In genomic region chr1:133019312-133019711, GRCm38 (mm10) we compare ENCODE assay signal across 2 mouse cellular contexts.
TF ChIP-seq lines count a peak whose summit lies in the region.

No protein-coding gene starts in this region.

TF ChIP-seq in CH12.LX, 34 proteins besides CTCF, POLR2A, EP300 and RAD21 (continued from another document):
- TF ChIP-seq E2F4 (IDR thresholded peaks at IDR 0.05; ENCODE audit: insufficient replicate concordance, low read depth, low read length) (no peak), MXI1 (IDR thresholded peaks at IDR 0.05; ENCODE audit: low read depth, low read length) (no peak), ETS1 (conservative IDR thresholded peaks at IDR 0.05; ENCODE audit: low read depth, low read length) (peak; percentile 58; the same call in 1 of the 2 replicates), IRF4 (IDR thresholded peaks at IDR 0.05; ENCODE audit: low read depth, low read length) (peak; percentile 67), JUND (conservative IDR thresholded peaks at IDR 0.05; ENCODE audit: low read depth, low read length) (0 out of 2 replicates have a peak, but pooled peaks have one; percentile 41), MAX (IDR thresholded peaks at IDR 0.05; ENCODE audit: low read length) (no peak), TBP (conservative IDR thresholded peaks at IDR 0.05; ENCODE audit: low read depth, low read length) (peak; percentile 82), NELFE (IDR thresholded peaks at IDR 0.05; ENCODE audit: low read depth, low read length) (no peak), JUN (IDR thresholded peaks at IDR 0.05; ENCODE audit: insufficient read depth, low read depth, low read length) (peak; percentile 9; the same call in 1 of the 2 replicates), BHLHE40 (IDR thresholded peaks at IDR 0.05; ENCODE audit: low read depth, low read length) (peak; percentile 65), CHD1 (IDR thresholded peaks at IDR 0.05; ENCODE audit: low read depth, low read length) (peak; percentile 99), SIN3A (IDR thresholded peaks at IDR 0.05; ENCODE audit: low read length) (peak; percentile 47; the same call in 1 of the 2 replicates), ZMIZ1 (IDR thresholded peaks at IDR 0.05; ENCODE audit: low read depth, low read length) (no peak)

TF ChIP-seq in MEL, 35 proteins besides CTCF, POLR2A, EP300 and RAD21 (continued from another document):
- peak; percentile 41 for TF ChIP-seq SIN3A (IDR thresholded peaks at IDR 0.05; ENCODE audit: low read length)
- TF ChIP-seq GATA1 (IDR thresholded peaks at IDR 0.05; ENCODE audit: low read depth, low read length), result peak; percentile 71
